Mouse (Mus musculus): ENCODE results near the gene Psmd13. TPM values are rescaled to one million over a fixed set of nuclear protein-coding genes. Genes with fewer than 3 reads are reported as not detected.

Psmd13 gene
- 274 and 291 TPM in 2 replicates for polyA plus RNA-seq (2016; fragmentation: Nextera tagmentation; extraction: Ambion mirVana)

DNA sequence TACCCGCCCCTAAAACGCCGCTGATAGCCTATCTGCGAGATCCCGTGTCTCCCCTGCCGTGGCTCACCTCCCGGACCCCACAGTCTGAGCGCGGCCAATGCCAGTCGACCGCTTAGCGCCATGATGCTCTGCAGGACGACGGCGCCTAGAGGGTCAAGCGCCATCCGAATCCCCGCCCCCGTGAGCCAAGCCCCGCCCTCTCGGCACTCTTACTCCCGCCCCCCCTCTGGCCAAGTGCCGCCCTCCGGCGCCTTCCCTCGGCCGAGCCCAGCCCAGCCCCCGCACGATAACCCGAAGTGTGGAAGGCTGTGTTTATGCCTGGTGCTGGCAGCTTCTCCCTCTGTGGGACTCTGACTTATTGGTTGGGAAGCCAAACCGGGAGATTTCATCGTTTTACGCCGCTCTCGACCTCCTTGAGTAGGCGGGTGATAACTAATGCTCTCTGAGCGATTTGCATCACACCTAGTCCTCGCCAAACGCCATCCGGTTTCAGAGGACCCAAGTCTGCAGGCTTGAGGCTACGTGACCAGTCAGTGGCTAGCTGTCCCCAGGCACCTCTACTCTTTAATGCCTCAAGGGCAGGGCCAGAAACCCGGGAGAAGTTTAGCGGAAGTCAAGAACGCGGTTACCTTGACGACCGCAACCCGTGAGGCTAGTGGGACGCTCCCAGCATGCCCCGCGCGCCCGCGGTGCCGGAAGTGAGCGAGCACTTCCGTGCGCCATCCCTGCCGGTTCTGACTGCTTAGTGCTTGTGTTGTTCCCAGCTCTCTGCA, at the start of gene Psmd13, which contains the start of gene Sirt3:
TSS of gene Psmd13 (plus strand) at position 273 of the 773 bp plus-strand sequence.
TSS of gene Sirt3 (minus strand) at position 614 of the 773 bp plus-strand sequence.
- Histone ChIP-seq H3K27me3 (no peaks in the 10 kb centered on the region), H3K27ac (peak within 1 kb of the TSS; percentile 87), H3K4me2 (replicated peaks) (peak within 1 kb of the TSS; percentile 59), H3K9me3 (no peaks in the 10 kb centered on the region), H3K36me3 (peaks cover 16% of the 10 kb centered on the region), H3K4me3 (peak within 1 kb of the TSS; percentile 85), H3K9ac (peak within 1 kb of the TSS; percentile 77), H3K4me1 (peaks cover 11% of the 10 kb centered on the region)
- peak; percentile 89 for ATAC-seq (ENCODE audit: insufficient number of reproducible peaks, insufficient read depth, low FRiP score, low TSS enrichment)
- WGBS, result under 1% methylated on average over 58 of the region's 59 CpGs

- no peak overlapping the region for H3K4me2 ChIP-seq (replicated peaks)
- 79% methylated on average over 4 of the region's 4 CpGs for WGBS
These were observed 48.4 kb upstream of the Psmd13 start for GRCm38 (mm10) chr7:140833341-140833740.

GRCm38 (mm10) chr7:140834968-140835757, 46.6 kb upstream of the Psmd13 start, which contains the start of gene Urah:
Gene Urah (plus strand): TSS chr7:140835018.
- no peak within 1 kb of the TSS for H3K4me2 ChIP-seq (replicated peaks)
- no peak within 1 kb of the TSS for H3K4me3 ChIP-seq
- H3K9ac ChIP-seq, result no peak within 1 kb of the TSS
- H3K4me1 ChIP-seq, result no peaks in the 10 kb centered on the region
- H3K27me3 ChIP-seq, result no peaks in the 10 kb centered on the region; the same call in none of the 2 replicates
- ATAC-seq (ENCODE audit: insufficient number of reproducible peaks, insufficient read depth, low FRiP score, low TSS enrichment), result no peak
- WGBS, result 35% methylated on average over 20 of the region's 20 CpGs
- H3K9me3 ChIP-seq, result no peaks in the 10 kb centered on the region
- H3K27ac ChIP-seq, result no peak within 1 kb of the TSS
- no peaks in the 10 kb centered on the region for H3K36me3 ChIP-seq

More at GRCm38 (mm10) chr7:140833341-140833740, 48.4 kb upstream of the Psmd13 start:
- no peak overlapping the region for H3K4me3 ChIP-seq
- H3K9me3 ChIP-seq, result no peaks in the 10 kb centered on the region
- ATAC-seq (ENCODE audit: insufficient number of reproducible peaks, insufficient read depth, low FRiP score, low TSS enrichment), result no peak
- no peaks in the 10 kb centered on the region for H3K36me3 ChIP-seq
- H3K27ac ChIP-seq, result no peak overlapping the region
- no peaks in the 10 kb centered on the region for H3K27me3 ChIP-seq
- H3K4me1 ChIP-seq, result no peaks in the 10 kb centered on the region
- H3K9ac ChIP-seq, result no peak overlapping the region

GRCm38 (mm10) chr7:140835758-140836087, 46.0 kb upstream of the Psmd13 start:
- H3K9ac ChIP-seq, result no peak overlapping the region
- H3K4me2 ChIP-seq (replicated peaks), result no peak overlapping the region
- no peaks in the 10 kb centered on the region for H3K4me1 ChIP-seq
- H3K36me3 ChIP-seq, result no peaks in the 10 kb centered on the region
- no peaks in the 10 kb centered on the region for H3K9me3 ChIP-seq
- peaks cover 2% of the 10 kb centered on the region for H3K27me3 ChIP-seq
- no peak for ATAC-seq (ENCODE audit: insufficient number of reproducible peaks, insufficient read depth, low FRiP score, low TSS enrichment)
- no peak overlapping the region for H3K27ac ChIP-seq
- WGBS, result 73% methylated on average over 2 of the region's 2 CpGs
- no peak overlapping the region for H3K4me3 ChIP-seq

GRCm38 (mm10) chr7:140836243-140837115, 45.3 kb upstream of the Psmd13 start:
- no peak for ATAC-seq (ENCODE audit: insufficient number of reproducible peaks, insufficient read depth, low FRiP score, low TSS enrichment)
- H3K27me3 ChIP-seq, result peaks cover 9% of the 10 kb centered on the region

DNA sequence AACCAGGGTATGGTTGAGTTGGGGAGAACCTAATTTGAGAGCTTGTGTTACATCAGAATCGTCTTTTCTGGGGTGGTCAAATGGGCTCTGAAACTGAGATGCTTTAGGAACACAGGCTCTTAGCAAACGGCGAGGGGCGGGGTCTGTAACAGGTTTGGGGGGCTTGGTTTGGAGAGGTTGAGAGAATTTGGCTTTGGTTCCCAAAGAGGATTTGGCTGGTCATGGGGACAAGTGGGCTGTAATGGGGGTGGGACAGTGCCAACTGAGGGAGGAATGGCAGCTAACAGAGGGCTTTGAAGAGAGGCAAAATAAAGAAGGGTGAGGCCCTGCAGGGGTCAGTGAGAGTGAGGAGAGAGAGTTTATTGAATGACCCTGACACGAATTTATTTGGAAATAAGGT, 42.2 kb upstream of the Psmd13 start:
- Histone ChIP-seq H3K4me3 (no peak overlapping the region), H3K36me3 (no peaks in the 10 kb centered on the region)
- WGBS, result 56% methylated on average over 5 of the region's 5 CpGs

More at GRCm38 (mm10) chr7:140836243-140837115, 45.3 kb upstream of the Psmd13 start:
- H3K27ac ChIP-seq, result no peak overlapping the region
- H3K9ac ChIP-seq, result no peak overlapping the region
- H3K36me3 ChIP-seq, result no peaks in the 10 kb centered on the region
- H3K4me2 ChIP-seq (replicated peaks), result no peak overlapping the region
- H3K4me3 ChIP-seq, result no peak overlapping the region
- H3K4me1 ChIP-seq, result no peaks in the 10 kb centered on the region; the same call in 1 of the 2 replicates
- H3K9me3 ChIP-seq, result no peaks in the 10 kb centered on the region
- WGBS, result 88% methylated on average over 9 of the region's 9 CpGs

DNA sequence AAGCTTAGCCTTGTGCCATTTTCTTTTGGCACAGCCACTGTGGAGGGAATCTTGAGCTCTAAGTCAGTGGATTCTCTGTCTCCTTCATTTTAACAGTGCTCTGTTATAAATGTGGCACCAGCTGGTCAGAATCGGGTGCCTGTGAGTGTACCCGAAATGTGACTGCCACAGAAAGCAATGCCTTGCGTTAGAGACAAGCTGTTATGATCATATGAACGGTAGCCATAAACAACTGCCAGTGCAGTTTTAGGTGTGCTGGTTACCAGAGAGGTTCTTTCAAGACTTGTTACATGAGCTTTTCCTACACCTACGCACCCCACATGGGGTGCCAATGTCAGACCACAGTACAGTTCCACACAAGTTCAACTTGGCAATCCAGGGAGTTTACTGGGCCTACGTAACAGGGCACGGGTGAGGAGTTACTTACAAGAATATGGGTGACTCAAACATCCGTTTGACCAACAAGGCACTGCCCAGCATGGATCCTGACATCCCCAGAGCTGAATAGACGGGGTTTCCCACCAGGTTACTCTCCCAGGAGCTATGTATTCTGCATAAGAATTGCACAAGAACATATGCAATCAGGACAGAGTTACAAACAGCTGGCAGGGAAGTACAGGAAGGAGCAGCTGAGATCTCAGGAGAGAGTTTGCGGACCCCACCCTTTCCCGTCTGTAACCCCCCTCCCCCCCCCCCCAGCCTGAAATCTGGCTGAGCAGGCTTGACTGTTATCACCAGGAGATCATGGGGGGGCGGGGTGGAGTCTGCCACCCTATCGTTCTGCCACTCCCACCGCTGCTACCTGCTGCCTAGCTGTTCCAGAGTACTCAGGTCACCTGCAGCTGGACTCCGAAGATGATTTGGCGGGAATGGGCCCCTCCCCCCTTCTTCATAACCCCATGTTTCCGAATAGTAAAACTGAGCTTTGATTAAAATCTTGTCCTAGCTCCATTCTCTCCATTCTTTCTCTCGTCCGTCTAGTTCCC, 40.7 kb upstream of the Psmd13 start:
- peaks cover 27% of the 10 kb centered on the region for H3K27me3 ChIP-seq
- H3K4me3 ChIP-seq, result no peak overlapping the region

More for the DNA sequence above, 42.2 kb upstream of the Psmd13 start:
- ATAC-seq (ENCODE audit: insufficient number of reproducible peaks, insufficient read depth, low FRiP score, low TSS enrichment), result no peak
- H3K4me1 ChIP-seq, result no peaks in the 10 kb centered on the region; the same call in 1 of the 2 replicates
- H3K9ac ChIP-seq, result no peak overlapping the region
- no peak overlapping the region for H3K27ac ChIP-seq
- H3K9me3 ChIP-seq, result no peaks in the 10 kb centered on the region
- H3K27me3 ChIP-seq, result peaks cover 27% of the 10 kb centered on the region
- no peak overlapping the region for H3K4me2 ChIP-seq (replicated peaks)

GRCm38 (mm10) chr7:140843806-140844205, 38.0 kb upstream of the Psmd13 start:
- Histone ChIP-seq H3K4me2 (replicated peaks) (no peak overlapping the region), H3K9me3 (no peaks in the 10 kb centered on the region), H3K4me1 (no peaks in the 10 kb centered on the region; the same call in 1 of the 2 replicates), H3K36me3 (no peaks in the 10 kb centered on the region), H3K27ac (no peak overlapping the region), H3K27me3 (peaks cover 27% of the 10 kb centered on the region), H3K9ac (no peak overlapping the region), H3K4me3 (no peak overlapping the region)
- no peak for ATAC-seq (ENCODE audit: insufficient number of reproducible peaks, insufficient read depth, low FRiP score, low TSS enrichment)
- 79% methylated on average over 7 of the region's 7 CpGs for WGBS

More for the DNA sequence above, 40.7 kb upstream of the Psmd13 start:
- H3K4me2 ChIP-seq (replicated peaks), result no peak overlapping the region
- no peaks in the 10 kb centered on the region for H3K36me3 ChIP-seq
- H3K9me3 ChIP-seq, result no peaks in the 10 kb centered on the region
- H3K9ac ChIP-seq, result no peak overlapping the region
- no peak for ATAC-seq (ENCODE audit: insufficient number of reproducible peaks, insufficient read depth, low FRiP score, low TSS enrichment)
- H3K27ac ChIP-seq, result no peak overlapping the region
- 36% methylated on average over 19 of the region's 19 CpGs for WGBS
- H3K4me1 ChIP-seq, result no peaks in the 10 kb centered on the region; the same call in 1 of the 2 replicates

DNA sequence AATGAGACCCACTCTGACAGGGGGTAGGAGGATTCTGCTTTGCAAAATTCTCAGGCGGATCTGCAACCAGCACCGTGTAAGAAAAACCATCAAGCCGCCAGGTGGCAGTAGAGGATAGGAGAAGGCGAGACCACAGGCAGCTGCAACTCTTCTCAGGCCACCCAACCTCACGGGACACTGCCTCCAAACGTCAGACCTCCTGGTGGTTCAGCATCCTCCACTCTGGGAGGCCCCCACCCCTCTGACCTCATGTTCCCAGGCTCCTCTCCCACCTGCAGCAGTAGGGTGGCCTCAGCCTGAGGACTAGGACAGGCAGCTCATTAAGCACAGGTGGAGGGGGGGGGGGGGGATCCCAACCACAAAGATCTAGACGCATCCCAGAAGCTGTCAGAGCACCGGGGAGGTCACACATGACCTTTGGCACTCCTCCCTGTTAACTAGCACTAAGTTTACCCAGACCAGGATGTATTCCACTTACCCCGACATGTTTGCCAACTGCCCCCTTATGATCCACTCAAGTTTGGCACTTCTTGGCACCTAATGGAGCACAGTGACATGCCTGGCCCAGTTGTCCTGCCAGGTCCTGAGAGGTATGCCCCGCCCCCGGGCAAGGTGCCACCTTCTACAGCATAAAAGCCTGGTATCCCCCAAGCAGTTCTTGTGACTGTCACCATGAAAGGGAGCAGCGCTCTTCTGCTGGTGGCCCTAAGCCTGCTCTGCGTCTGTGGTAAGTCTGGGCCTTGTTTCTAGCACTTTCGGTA, 36.7 kb upstream of the Psmd13 start, which contains the start of gene Scgb1c1:
TSS of gene Scgb1c1 (plus strand) at position 643 of the 761 bp plus-strand sequence.
- Histone ChIP-seq H3K27ac (no peak within 1 kb of the TSS), H3K36me3 (no peaks in the 10 kb centered on the region), H3K4me3 (no peak within 1 kb of the TSS), H3K4me2 (replicated peaks) (no peak within 1 kb of the TSS), H3K9me3 (no peaks in the 10 kb centered on the region), H3K4me1 (no peaks in the 10 kb centered on the region; the same call in 1 of the 2 replicates), H3K27me3 (peaks cover 27% of the 10 kb centered on the region), H3K9ac (no peak within 1 kb of the TSS)
- WGBS, result 31% methylated on average over 14 of the region's 14 CpGs
- peak; percentile 66 for ATAC-seq (ENCODE audit: insufficient number of reproducible peaks, insufficient read depth, low FRiP score, low TSS enrichment)

DNA sequence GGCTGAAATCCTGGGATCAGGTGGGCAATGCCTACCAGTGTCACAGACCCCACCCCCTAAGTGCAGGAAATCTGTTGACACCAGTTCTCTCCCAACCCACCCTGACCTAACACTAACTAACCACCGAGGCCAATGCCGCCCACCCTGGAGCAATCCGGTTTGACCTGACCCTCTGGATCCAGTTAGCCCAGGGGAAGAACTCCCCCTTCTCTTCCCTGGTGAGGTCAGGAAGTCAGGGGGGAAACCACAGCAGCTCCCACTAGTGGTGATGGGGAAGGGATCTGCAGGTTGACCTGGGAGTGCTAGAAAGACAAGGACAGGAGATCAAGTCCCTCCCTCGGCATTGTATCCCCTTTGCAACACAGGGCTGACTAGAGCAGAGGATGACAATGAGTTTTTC, 36.1 kb upstream of the Psmd13 start:
- ATAC-seq (ENCODE audit: insufficient number of reproducible peaks, insufficient read depth, low FRiP score, low TSS enrichment), result no peak
- no peak overlapping the region for H3K9ac ChIP-seq
- H3K9me3 ChIP-seq, result no peaks in the 10 kb centered on the region
- H3K4me3 ChIP-seq, result no peak overlapping the region
- no peak overlapping the region for H3K4me2 ChIP-seq (replicated peaks)
- WGBS, result 29% methylated on average over 4 of the region's 4 CpGs
- H3K27ac ChIP-seq, result no peak overlapping the region
- H3K36me3 ChIP-seq, result no peaks in the 10 kb centered on the region
- H3K4me1 ChIP-seq, result no peaks in the 10 kb centered on the region; the same call in 1 of the 2 replicates
- peaks cover 26% of the 10 kb centered on the region for H3K27me3 ChIP-seq
